Mouse (Mus musculus): Measurements from ENCODE around the gene Ehmt2.

Gene Ehmt2

DNA sequence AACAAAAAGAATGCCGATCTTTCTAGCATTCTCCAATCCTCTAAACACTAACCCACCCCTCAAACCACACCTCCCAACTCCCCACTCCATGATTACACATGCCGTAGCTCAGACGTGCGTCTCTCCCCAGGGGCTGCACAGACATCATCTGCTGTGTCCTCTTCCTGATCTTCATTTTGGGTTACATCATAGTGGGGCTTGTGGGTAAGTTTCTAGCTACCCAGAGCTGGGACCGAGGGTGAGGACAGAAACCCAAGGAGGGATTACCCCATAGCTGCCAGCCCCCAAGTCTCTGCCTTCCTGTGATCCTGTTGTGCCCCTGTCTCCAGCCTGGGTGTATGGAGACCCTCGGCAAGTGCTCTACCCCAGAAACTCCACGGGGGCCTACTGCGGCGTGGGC, 18.9 kb downstream of the Ehmt2 start:
- CTCF ChIA-PET: no interaction called here

GRCm38 (mm10) chr17:34922939-34923338, 24.7 kb downstream of the Ehmt2 start:
- CTCF ChIA-PET: no interaction called here

GRCm38 (mm10) chr17:34924258-34924657, 26.0 kb downstream of the Ehmt2 start:
- CTCF ChIA-PET: interaction anchor here (0.6 to 1.0 kb wide), 4 partner anchors 8 to 279 kb away, joined by 3 to 5 read pairs (median 3); no protein-coding TSS in a partner anchor

- CTCF ChIA-PET: no interaction called here
Observed at GRCm38 (mm10) chr17:34927306-34928019, 29.2 kb downstream of the Ehmt2 start.

GRCm38 (mm10) chr17:34928841-34929240, 30.6 kb downstream of the Ehmt2 start:
- CTCF ChIA-PET: no interaction called here

- CTCF ChIA-PET: interaction anchor here (0.7 kb wide), 1 partner anchor 17 kb away, joined by 3 read pairs; no protein-coding TSS in a partner anchor
Observed at GRCm38 (mm10) chr17:34931061-34931734, 32.9 kb downstream of the Ehmt2 start, which contains the start of gene Neu1. Gene Neu1 (plus strand): TSS chr17:34931253.

GRCm38 (mm10) chr17:34931735-34932098, 33.4 kb downstream of the Ehmt2 start:
- CTCF ChIA-PET: no interaction called here

GRCm38 (mm10) chr17:34932287-34932686, 34.0 kb downstream of the Ehmt2 start:
- CTCF ChIA-PET: no interaction called here

GRCm38 (mm10) chr17:34934031-34934430, 35.8 kb downstream of the Ehmt2 start:
- CTCF ChIA-PET: no interaction called here

DNA sequence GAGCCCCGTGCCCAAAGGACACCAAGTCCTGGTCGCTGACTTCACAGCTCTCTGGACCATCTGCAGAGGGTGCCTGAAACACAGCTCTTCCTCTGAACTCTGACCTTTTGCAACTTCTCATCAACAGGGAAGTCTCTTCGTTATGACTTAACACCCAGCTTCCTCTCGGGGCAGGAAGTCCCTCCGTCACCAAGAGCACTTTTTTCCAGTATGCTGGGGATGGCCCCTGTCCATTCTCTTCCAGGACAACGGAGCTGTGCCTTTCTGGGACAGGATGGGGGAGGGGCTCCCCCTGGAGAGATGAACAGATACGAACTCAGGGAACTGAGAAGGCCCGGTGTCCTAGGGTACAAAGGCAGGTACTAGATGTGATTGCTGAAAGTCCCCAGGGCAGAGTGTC, 36.6 kb downstream of the Ehmt2 start:
- CTCF ChIA-PET: no interaction called here

- CTCF ChIA-PET: no interaction called here
Observed at GRCm38 (mm10) chr17:34937960-34938505, 39.8 kb downstream of the Ehmt2 start.

DNA sequence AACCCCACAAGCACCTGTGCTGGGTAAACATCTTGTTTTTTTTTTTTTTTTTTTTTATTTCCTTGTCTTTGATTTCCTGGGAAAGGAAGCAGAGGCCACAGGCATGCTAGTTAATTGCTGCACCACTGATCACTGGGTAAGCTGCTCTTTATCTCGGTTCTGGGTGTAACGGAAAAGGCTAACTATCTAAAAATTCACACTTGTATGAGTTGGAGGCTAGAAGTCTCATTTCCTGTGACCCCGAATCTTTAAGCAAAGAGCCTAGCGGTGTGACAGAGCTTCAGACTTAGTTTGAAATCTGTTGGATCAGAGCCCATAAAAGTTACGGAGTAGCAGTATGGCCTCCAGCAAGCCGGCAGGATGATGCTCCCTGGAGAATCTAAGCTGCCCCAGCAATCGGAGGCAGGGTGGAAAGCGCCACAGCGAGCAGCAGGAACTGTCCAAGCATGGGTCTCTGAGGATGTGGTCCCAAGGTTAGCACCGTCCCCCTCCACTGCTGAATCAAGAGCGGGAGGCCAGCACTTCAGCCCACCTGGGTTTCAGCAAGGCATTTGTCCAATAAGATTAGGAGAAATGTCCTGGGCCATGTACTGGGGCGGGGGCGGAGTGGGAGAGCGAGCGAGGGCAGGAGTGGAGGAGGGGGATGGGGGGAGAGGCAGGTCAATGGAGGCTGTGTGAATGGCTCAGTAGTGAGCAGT, 43.2 kb downstream of the Ehmt2 start:
- CTCF ChIA-PET: interaction anchor here (0.7 kb wide), 1 partner anchor 51 kb away, joined by 7 read pairs; no protein-coding TSS in a partner anchor

- CTCF ChIA-PET: interaction anchor here (0.6 to 0.8 kb wide), 2 partner anchors 32 to 117 kb away, joined by 3 to 5 read pairs; no protein-coding TSS in a partner anchor
Observed at GRCm38 (mm10) chr17:34943128-34943815, 45.0 kb downstream of the Ehmt2 start.

DNA sequence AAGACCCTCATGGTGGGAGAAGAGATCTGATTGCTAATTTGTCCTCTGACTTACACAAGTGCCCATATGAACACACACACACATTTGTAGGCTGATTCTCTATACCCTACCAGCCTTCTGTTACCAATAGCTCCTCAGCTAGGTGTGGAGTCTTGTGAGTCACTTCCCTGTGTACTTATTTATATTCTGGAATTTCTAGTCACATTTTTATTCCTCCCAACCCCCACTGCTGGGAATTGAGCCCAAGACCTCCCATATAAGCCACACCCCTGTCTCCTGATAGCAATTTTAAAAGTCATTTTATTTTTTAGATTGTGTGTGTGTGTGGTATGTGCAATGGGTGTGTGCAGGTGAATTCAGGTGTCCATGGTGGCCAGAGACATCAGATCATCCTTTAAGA, 46.1 kb downstream of the Ehmt2 start:
- CTCF ChIA-PET: no interaction called here

DNA sequence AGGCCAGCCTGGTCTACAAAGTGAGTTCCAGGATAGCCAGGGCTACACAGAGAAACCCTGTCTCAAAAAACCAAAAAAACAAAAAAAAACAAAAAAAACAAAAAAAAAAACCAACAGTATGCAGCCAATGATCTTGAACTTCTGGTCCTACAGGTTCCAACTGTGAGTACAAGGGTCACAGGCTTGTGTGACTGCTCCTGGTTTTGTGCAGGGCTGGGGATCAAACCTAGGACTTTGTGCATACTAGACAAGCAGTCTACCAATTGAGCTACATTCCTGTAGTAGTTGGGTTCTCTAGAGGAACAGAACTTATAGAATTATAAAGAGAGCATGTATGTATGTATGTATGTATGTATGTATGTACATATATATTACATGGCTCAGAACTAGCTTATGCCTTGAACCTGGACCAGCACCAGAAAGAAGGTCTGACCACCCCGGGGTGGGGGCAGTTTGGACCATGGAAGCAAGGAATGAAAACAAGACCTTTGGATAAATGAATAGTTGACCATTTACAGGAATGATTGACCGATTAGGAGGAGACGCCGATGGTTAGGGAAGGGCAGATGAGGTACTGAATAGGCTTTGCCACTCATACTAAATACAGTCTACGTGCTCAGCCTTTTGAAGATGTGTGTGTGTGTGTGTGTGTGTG, 48.3 kb downstream of the Ehmt2 start:
- CTCF ChIA-PET: interaction anchor here (0.6 kb wide), 1 partner anchor 11 kb away, joined by 7 read pairs; no protein-coding TSS in a partner anchor

- CTCF ChIA-PET: interaction anchor here (0.6 to 1.0 kb wide), 3 partner anchors 17 to 48 kb away, joined by 3 to 18 read pairs (median 3); partner anchors contain the start of gene Neu1
Observed at GRCm38 (mm10) chr17:34947606-34948005, 49.3 kb downstream of the Ehmt2 start.

GRCm38 (mm10) chr17:34948721-34949552, 50.7 kb downstream of the Ehmt2 start:
- CTCF ChIA-PET: interaction anchor here (0.6 to 0.8 kb wide), 3 partner anchors 140 to 222 kb away, joined by 3 to 11 read pairs (median 3); no protein-coding TSS in a partner anchor

DNA sequence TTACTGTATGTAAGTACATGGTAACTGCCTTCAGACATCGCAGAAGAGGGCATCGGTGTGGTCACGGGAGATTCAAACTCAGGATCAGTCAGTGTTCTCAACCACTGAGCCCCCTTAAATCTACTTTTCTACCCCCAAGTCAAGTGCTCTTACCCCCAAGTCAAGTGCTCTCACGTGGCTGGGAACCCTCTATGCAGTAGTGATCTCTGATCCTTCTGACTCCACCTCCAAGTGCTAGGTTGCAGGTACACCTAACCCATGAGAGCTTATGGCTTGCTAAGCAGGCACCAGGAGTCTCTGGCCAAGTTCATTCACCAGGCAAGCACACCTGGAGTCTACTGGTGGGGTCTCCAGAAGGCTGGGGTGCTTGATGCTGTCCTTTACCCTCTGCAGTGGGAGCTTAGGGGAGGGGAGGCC, 51.3 kb downstream of the Ehmt2 start:
- CTCF ChIA-PET: no interaction called here

- CTCF ChIA-PET: no interaction called here
Observed at GRCm38 (mm10) chr17:34950514-34951455, 52.5 kb downstream of the Ehmt2 start.

Data from spleen, embryonic (tissue).